Mouse (Mus musculus): Measurements from ENCODE around the gene Olfr560. TPM values are rescaled to one million over a fixed set of nuclear protein-coding genes. Genes with fewer than 3 reads are reported as not detected.

The Olfr560 gene
- total RNA-seq (2021), result not detected in 2 replicates
- long read RNA-seq, result 0 reads

DNA sequence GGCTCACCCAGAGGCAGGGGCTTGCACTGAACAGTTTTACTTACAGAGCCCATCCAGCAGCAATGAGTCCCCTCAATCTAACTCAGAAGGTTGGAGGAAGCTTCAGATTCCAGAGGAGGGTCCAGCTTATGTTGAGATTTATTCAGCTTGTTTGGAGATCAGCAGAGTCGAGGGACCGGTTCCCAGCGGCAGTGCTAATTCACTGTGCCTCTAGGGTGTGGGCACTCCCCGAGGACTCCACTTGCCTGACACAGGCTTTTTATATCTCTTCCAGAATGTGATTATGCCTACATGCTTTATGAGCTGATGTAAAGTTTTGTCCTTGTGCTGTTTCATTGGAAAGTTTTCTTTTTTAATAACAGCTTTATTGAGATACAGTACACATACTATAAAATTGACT is at the start of gene Olfr560, which contains the start of gene Olfr78:
TSS of gene Olfr560 (minus strand) at position 101 of the 400 bp plus-strand sequence.
TSS of gene Olfr78 (minus strand) at position 206 of the 400 bp plus-strand sequence.
- no peak for DNase-seq

DNA sequence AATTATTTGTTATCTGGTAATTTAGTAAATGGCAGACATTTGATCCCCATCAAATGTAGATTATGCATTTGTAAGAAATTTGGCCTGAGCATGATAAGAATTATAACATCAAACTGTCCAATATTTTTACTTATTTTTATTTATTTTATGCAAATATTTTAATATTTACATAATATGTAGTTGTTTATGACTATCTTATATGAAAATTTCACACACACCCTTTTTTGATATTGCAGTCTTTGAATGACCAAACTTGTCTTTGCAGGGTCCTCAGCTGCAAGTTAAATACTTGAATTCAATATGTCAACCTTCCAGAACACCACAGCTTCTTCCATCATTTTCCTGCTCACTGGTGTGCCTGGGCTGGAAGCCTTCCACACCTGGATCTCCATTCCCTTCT is 44.0 kb upstream of the Olfr560 start, which contains the start of gene Olfr564:
TSS of gene Olfr564 (plus strand) at position 301 of the 400 bp plus-strand sequence.
- no peak for DNase-seq

DNA sequence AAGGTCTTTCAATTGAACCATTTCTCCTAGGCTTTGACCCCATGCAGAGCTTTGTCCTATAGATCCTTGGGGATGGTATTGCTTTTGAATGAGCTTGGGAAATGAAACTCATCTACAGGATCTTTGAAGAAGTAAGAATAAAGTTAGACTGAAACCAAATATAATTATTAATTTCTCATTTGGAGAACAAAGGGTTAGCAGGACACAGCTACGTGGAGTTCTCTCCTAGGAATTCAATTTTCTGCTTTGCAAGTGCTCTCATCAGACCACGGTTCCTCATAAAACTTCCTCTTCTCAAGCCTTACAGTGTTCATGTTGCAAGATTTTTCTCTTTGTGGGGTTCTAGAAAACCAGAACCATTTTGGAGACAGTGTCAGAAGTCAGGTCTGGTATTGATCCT is 11.8 kb upstream of the Olfr560 start, which contains the start of gene Olfr561:
TSS of gene Olfr561 (plus strand) at position 301 of the 400 bp plus-strand sequence.
- DNase-seq, result no peak

DNA sequence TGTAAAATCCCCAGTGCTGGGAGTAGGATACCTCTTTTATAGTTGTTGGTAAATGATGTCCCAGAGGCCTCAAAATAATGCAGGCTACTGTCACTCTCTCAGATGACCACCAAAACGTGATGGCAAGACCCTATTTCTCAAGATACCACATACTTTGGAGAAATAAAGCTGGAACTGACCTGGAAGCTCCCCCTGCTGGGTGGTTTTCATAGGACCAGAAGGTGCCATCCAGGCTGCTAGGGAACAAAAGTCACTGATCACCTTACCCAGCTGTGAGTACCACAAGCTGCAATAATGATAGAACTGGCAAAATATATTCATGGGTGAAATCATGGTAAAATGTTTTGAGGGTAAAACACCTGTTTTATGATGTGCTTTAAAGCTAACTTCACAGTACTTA is 7.1 kb downstream of the Olfr560 start:
- peak; percentile 6 for DNase-seq

DNA sequence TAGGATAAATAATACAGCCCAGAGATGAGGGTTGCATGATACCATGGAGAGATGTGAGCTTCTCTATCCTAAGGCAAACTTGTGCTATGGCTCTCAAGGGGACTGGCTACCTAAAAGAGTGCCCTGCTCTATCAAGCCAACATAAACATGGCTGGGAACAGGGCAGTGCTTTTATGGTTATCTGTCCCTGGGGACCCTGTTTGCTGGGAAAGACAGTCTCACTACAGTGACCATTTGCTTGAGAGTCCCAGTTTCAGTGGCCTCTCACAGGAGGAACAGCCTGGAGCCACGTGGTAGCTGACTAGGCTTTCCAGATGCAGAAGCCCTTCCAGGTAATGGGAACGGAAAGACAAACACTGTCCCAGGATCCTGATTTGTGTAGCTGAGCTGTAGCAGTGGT is 21.5 kb downstream of the Olfr560 start:
- no peak for DNase-seq

DNA sequence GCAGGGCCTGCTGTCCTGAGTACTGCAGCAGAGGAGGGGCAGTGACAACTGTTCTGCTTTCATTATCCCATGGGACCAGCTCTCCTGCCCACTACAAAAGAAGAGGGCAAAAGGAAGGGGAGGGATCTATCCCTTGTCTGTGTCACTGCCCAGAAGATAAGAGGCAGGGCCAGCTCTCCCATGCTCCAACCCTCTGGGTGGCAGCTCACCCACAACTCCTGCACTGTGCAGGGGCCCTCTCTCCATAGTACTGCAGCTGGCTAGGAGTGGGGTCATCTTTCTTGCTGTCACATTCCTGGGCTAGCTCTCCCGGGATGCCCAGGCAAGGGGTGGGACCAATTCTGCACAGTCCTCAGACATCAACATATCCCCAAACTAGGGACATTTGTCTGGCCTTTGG is 25.4 kb downstream of the Olfr560 start:
- no peak for DNase-seq

GRCm38 (mm10) chr7:102727391-102727790 is 31.8 kb downstream of the Olfr560 start, which contains the start of gene Olfr559:
Gene Olfr559 (minus strand): TSS chr7:102727491.
- no peak for DNase-seq

- DNase-seq, result no peak
Measured at GRCm38 (mm10) chr7:102718970-102719369, 40.2 kb downstream of the Olfr560 start, which contains the start of gene Olfr33. Gene Olfr33 (minus strand): TSS chr7:102719070.

- no peak for DNase-seq
Measured at GRCm38 (mm10) chr7:102701915-102702314, 57.3 kb downstream of the Olfr560 start, which contains the start of gene Olfr558. Gene Olfr558 (plus strand): TSS chr7:102702215.

Other genes starting within 250 kb of the Olfr560 start
- gene Olfr547, start 224.6 kb downstream of the Olfr560 start, total RNA-seq (2021), result not detected in 2 replicates
- gene Olfr548-ps1, start 218.5 kb downstream of the Olfr560 start, total RNA-seq (2021), result not detected in 2 replicates
- gene Olfr549, start 209.5 kb downstream of the Olfr560 start, total RNA-seq (2021), result not detected in 2 replicates
- 11.6 and 17.7 TPM in 2 replicates for gene Trim21, start 193.9 kb downstream of the Olfr560 start, total RNA-seq (2021)
- not detected in 2 replicates for gene Olfr550, start 187.9 kb downstream of the Olfr560 start, total RNA-seq (2021)
- not detected in 2 replicates for gene Olfr551, start 167.5 kb downstream of the Olfr560 start, total RNA-seq (2021)
- 0.19 TPM in 1 of 2 replicates, not detected in the other for gene Olfr552, start 161.6 kb downstream of the Olfr560 start, total RNA-seq (2021)
- gene Olfr553, start 141.1 kb downstream of the Olfr560 start, total RNA-seq (2021), result not detected in 2 replicates
- not detected in 2 replicates for gene Olfr554, start 120.9 kb downstream of the Olfr560 start, total RNA-seq (2021)
- gene Olfr555, start 100.5 kb downstream of the Olfr560 start, total RNA-seq (2021), result not detected in 2 replicates
- gene Olfr556, start 94.5 kb downstream of the Olfr560 start, total RNA-seq (2021), result not detected in 2 replicates
- gene Trim68, start 72.0 kb downstream of the Olfr560 start, total RNA-seq (2021), result 13.9 and 17.4 TPM in 2 replicates
- not detected in 2 replicates for gene Olfr557, start 63.5 kb downstream of the Olfr560 start, total RNA-seq (2021)
- 0.36 and 0.38 TPM in 2 replicates for gene Olfr558, start 57.2 kb downstream of the Olfr560 start, total RNA-seq (2021)
- not detected in 2 replicates for gene Olfr33, start 40.3 kb downstream of the Olfr560 start, total RNA-seq (2021)
- gene Olfr559, start 31.9 kb downstream of the Olfr560 start, total RNA-seq (2021), result not detected in 2 replicates
- 0.24 and 0.43 TPM in 2 replicates for gene Olfr78, start 105 bp upstream of the Olfr560 start, total RNA-seq (2021)
- not detected in 2 replicates for gene Olfr561, start 11.9 kb upstream of the Olfr560 start, total RNA-seq (2021)
- gene Olfr564, start 44.1 kb upstream of the Olfr560 start, total RNA-seq (2021), result not detected in 2 replicates
- not detected in 2 replicates for gene Olfr566, start 99.4 kb upstream of the Olfr560 start, total RNA-seq (2021)
- not detected in 2 replicates for gene Olfr568, start 117.8 kb upstream of the Olfr560 start, total RNA-seq (2021)
- not detected in 2 replicates for gene Olfr569, start 131.5 kb upstream of the Olfr560 start, total RNA-seq (2021)
- gene Olfr570, start 135.2 kb upstream of the Olfr560 start, total RNA-seq (2021), result not detected in 2 replicates
- not detected in 2 replicates for gene Olfr571, start 158.2 kb upstream of the Olfr560 start, total RNA-seq (2021)
- gene Olfr572, start 165.0 kb upstream of the Olfr560 start, total RNA-seq (2021), result not detected in 2 replicates
- gene Olfr573-ps1, start 183.2 kb upstream of the Olfr560 start, total RNA-seq (2021), result not detected in 2 replicates
- not detected in 2 replicates for gene Olfr574, start 189.1 kb upstream of the Olfr560 start, total RNA-seq (2021)
- gene Olfr575, start 199.4 kb upstream of the Olfr560 start, total RNA-seq (2021), result not detected in 2 replicates
- gene Olfr576, start 203.3 kb upstream of the Olfr560 start, total RNA-seq (2021), result not detected in 2 replicates
- not detected in 2 replicates for gene Olfr577, start 216.6 kb upstream of the Olfr560 start, total RNA-seq (2021)
- not detected in 2 replicates for gene Olfr578, start 230.0 kb upstream of the Olfr560 start, total RNA-seq (2021)

Data from adrenal gland, postnatal 25 days (tissue).